9 mouse cellular contexts compared by ENCODE assay signal in genomic region chr4:150837458-150837857, GRCm38 (mm10). TPM values are rescaled to one million over a fixed set of nuclear protein-coding genes. Genes with fewer than 3 reads are reported as not detected.
DNase-seq lines count a peak whose midpoint lies in the region; ATAC-seq and TF ChIP-seq lines count a peak whose summit lies in the region.
"Had no signal": no experiment of that assay in that cellular context is flagged by ENCODE, and none has a peak within 500 bp of the region (broad histone marks: within the 10 kb centered on the region; RNA-seq: fewer than 3 reads in every experiment).

No protein-coding gene starts in this region.

- TF ChIP-seq CTCF in bone marrow macrophage, adult 2 months (IDR thresholded peaks at IDR 0.05; ENCODE audit: low read depth, low read length), result no peak

- no peak overlapping the region for H3K9ac ChIP-seq in kidney, embryonic 14.5 days (ENCODE audit: low read depth, low read length)
- no peak overlapping the region for H3K9ac ChIP-seq in hindbrain, embryonic 14.5 days

- intact Hi-C loops in left cerebral cortex, postnatal 10 days (cut with DNase I), result no loop called here

- H3K4me3 ChIP-seq in kidney, embryonic 14.5 days (ENCODE audit: low read length), result no peak overlapping the region
- H3K4me3 ChIP-seq in bone marrow macrophage, adult 2 months (ENCODE audit: insufficient read depth, low read length), result peak overlapping the region; percentile 42; the same call in 1 of the 2 replicates
- no peak overlapping the region for H3K4me3 ChIP-seq in hindbrain, embryonic 14.5 days (replicated peaks; ENCODE audit: low read length)
- H3K4me3 ChIP-seq: megakaryocyte, embryonic 14.5 days had no signal

- WGBS in kidney, embryonic 14.5 days, result 74% methylated on average over 6 of the region's 6 CpGs
- WGBS in hindbrain, embryonic 14.5 days, result 86% methylated on average over 6 of the region's 6 CpGs

- DNase-seq in kidney, adult 18-20 months, result peak; percentile 38
- peak; percentile 27 for DNase-seq in heart, postnatal 4 days
- peak; percentile 73 to 79 for DNase-seq in lung, postnatal 4 days
- DNase-seq in hindbrain, embryonic 14.5 days (ENCODE audit: low spot score), result no peak
- DNase-seq in frontal cortex, postnatal 36 days (ENCODE audit: low spot score in 2 of 2), result no peak
- no peak for DNase-seq in left cerebral cortex, postnatal 10 days (ENCODE audit: extremely low spot score in 1 of 2, low spot score in 2 of 2)

- no peak for TF ChIP-seq POLR2A in bone marrow macrophage, adult 2 months (IDR thresholded peaks at IDR 0.05; ENCODE audit: borderline replicate concordance, low read depth, low read length)

- no peaks in the 10 kb centered on the region for H3K36me3 ChIP-seq in kidney, embryonic 14.5 days (ENCODE audit: control insufficient read depth, insufficient read depth, low read length)
- H3K36me3 ChIP-seq in hindbrain, embryonic 14.5 days (replicated peaks; ENCODE audit: control insufficient read depth, insufficient read depth), result no peaks in the 10 kb centered on the region

- no peaks in the 10 kb centered on the region for H3K9me3 ChIP-seq in kidney, embryonic 14.5 days (ENCODE audit: control insufficient read depth, low read length)
- H3K9me3 ChIP-seq in hindbrain, embryonic 14.5 days (ENCODE audit: control insufficient read depth, low read length), result no peaks in the 10 kb centered on the region
- H3K9me3 ChIP-seq: megakaryocyte, embryonic 14.5 days had no signal

- H3K4me2 ChIP-seq in kidney, embryonic 14.5 days (replicated peaks; ENCODE audit: low read depth, low read length), result no peak overlapping the region
- H3K4me2 ChIP-seq in hindbrain, embryonic 14.5 days (replicated peaks), result no peak overlapping the region

- H3K27me3 ChIP-seq in kidney, embryonic 14.5 days (ENCODE audit: control insufficient read depth, insufficient read depth, low read length), result no peaks in the 10 kb centered on the region
- no peaks in the 10 kb centered on the region for H3K27me3 ChIP-seq in hindbrain, embryonic 14.5 days (ENCODE audit: control insufficient read depth, insufficient read depth, low read length)

- no peaks in the 10 kb centered on the region for H3K4me1 ChIP-seq in kidney, embryonic 14.5 days (ENCODE audit: control insufficient read depth, insufficient read depth, low read length)
- peaks cover 18% of the 10 kb centered on the region for H3K4me1 ChIP-seq in bone marrow macrophage, adult 2 months (ENCODE audit: control insufficient read depth, insufficient read depth, low read length)
- H3K4me1 ChIP-seq in hindbrain, embryonic 14.5 days (replicated peaks; ENCODE audit: control insufficient read depth, insufficient read depth, low read length), result no peaks in the 10 kb centered on the region

- no peak overlapping the region for H3K27ac ChIP-seq in kidney, embryonic 14.5 days (ENCODE audit: low read depth, low read length)
- H3K27ac ChIP-seq in bone marrow macrophage, adult 2 months (ENCODE audit: insufficient read depth, low read depth, low read length), result peak overlapping the region; percentile 69
- H3K27ac ChIP-seq in hindbrain, embryonic 14.5 days, result no peak overlapping the region

- no peak for ATAC-seq in kidney, embryonic 14.5 days (ENCODE audit: low FRiP score, low TSS enrichment)
- no peak for ATAC-seq in hindbrain, embryonic 14.5 days (ENCODE audit: low FRiP score)

RNA-seq across cellular contexts. Expression of gene Errfi1, which starts 16.3 kb away (rescaled TPM):
- polyA plus RNA-seq in kidney, embryonic 14.5 days (2014; fragmentation: Nextera tagmentation; extraction: Ambion mirVana), result 22.0 and 34.3 TPM in 2 replicates
- 8.7 TPM in 2 replicates for polyA plus RNA-seq in bone marrow macrophage, adult 2 months (2012; ENCODE audit: insufficient read depth, insufficient read length, missing spikeins)
- 10 to 100 TPM; 18.6 to 20.4 TPM for total RNA-seq in heart, postnatal 4 days (2021)
- 36.3 and 39.6 TPM in 2 replicates for polyA plus RNA-seq in hindbrain, embryonic 14.5 days (2014; fragmentation: Nextera tagmentation; extraction: Ambion mirVana)
- 10 to 100 TPM; 19.8 to 23.7 TPM for total RNA-seq in left cerebral cortex, postnatal 10 days (2021)

Comparison
In these comparisons a context has a peak if more than half of its experiments do, and no peak if none do; other contexts are left out.
1. DNase-seq: peak in kidney, adult 18-20 months (single experiment), heart, postnatal 4 days (single experiment) and lung, postnatal 4 days (2 of 2); none in hindbrain, embryonic 14.5 days (single experiment), frontal cortex, postnatal 36 days (0 of 2) and left cerebral cortex, postnatal 10 days (0 of 2).